11 mouse cellular contexts compared by ENCODE assay signal in genomic region chr6:66401868-66402440, GRCm38 (mm10).
DNase-seq lines count a peak whose midpoint lies in the region; ATAC-seq lines count a peak whose summit lies in the region.
"Had no signal": no experiment of that assay in that cellular context is flagged by ENCODE, and none has a peak within 500 bp of the region (broad histone marks: within the 10 kb centered on the region; RNA-seq: fewer than 3 reads in every experiment).

No protein-coding gene starts in this region.

- no peak for ATAC-seq in heart, embryonic 11.5 days (replicated peaks; ENCODE audit: insufficient number of reproducible peaks, low FRiP score, low TSS enrichment)
- ATAC-seq in forebrain, embryonic 12.5 days (ENCODE audit: low FRiP score) = peak; percentile 21; the same call in 1 of the 2 replicates
- ATAC-seq in midbrain, embryonic 12.5 days (ENCODE audit: low FRiP score, low read depth) = no peak
- no peak for ATAC-seq in inflammation-experienced regulatory T-cells, adult 6 months

- no peak for DNase-seq in heart, postnatal 25 days (ENCODE audit: low spot score)
- peak; percentile 8 for DNase-seq in ES-CJ7 (ENCODE audit: low read depth, low spot score)
- DNase-seq in spleen, adult 18-20 months = no peak
- no peak for DNase-seq in urinary bladder, adult 2 months (ENCODE audit: low spot score)
- DNase-seq: cerebellum, adult 18-20 months; kidney, adult 18-20 months had no signal

- H3K27ac ChIP-seq in heart, embryonic 11.5 days (ENCODE audit: low read depth, low read length) = no peak overlapping the region
- peak overlapping the region; percentile 53; the same call in 1 of the 2 replicates for H3K27ac ChIP-seq in forebrain, embryonic 12.5 days
- peak overlapping the region; percentile 39; the same call in 1 of the 2 replicates for H3K27ac ChIP-seq in midbrain, embryonic 12.5 days (replicated peaks)
- H3K27ac ChIP-seq: stomach, postnatal 0 days had no signal

- no peaks in the 10 kb centered on the region for H3K36me3 ChIP-seq in heart, embryonic 11.5 days (ENCODE audit: control insufficient read depth, insufficient read depth, low read length)
- H3K36me3 ChIP-seq in forebrain, embryonic 12.5 days (replicated peaks) = no peaks in the 10 kb centered on the region
- no peaks in the 10 kb centered on the region for H3K36me3 ChIP-seq in midbrain, embryonic 12.5 days

- H3K27me3 ChIP-seq in heart, embryonic 11.5 days (ENCODE audit: control insufficient read depth, insufficient read depth, low read length) = no peaks in the 10 kb centered on the region
- no peaks in the 10 kb centered on the region for H3K27me3 ChIP-seq in forebrain, embryonic 12.5 days
- no peaks in the 10 kb centered on the region for H3K27me3 ChIP-seq in midbrain, embryonic 12.5 days

- H3K9me3 ChIP-seq in heart, embryonic 11.5 days (replicated peaks; ENCODE audit: control insufficient read depth, low read length) = no peaks in the 10 kb centered on the region
- no peaks in the 10 kb centered on the region for H3K9me3 ChIP-seq in forebrain, embryonic 12.5 days
- H3K9me3 ChIP-seq in midbrain, embryonic 12.5 days = no peaks in the 10 kb centered on the region

- WGBS in heart, embryonic 11.5 days (ENCODE audit: insufficient replicate concordance) = 46% methylated on average over 5 of the region's 5 CpGs
- 17% methylated on average over 5 of the region's 5 CpGs for WGBS in forebrain, embryonic 12.5 days
- WGBS in midbrain, embryonic 12.5 days = 29% methylated on average over 5 of the region's 5 CpGs

- peak overlapping the region; percentile 29 for H3K4me2 ChIP-seq in heart, embryonic 11.5 days
- H3K4me2 ChIP-seq in forebrain, embryonic 12.5 days = no peak overlapping the region
- no peak overlapping the region for H3K4me2 ChIP-seq in midbrain, embryonic 12.5 days (replicated peaks)

- peaks cover 4% of the 10 kb centered on the region; the same call in 1 of the 2 replicates for H3K4me1 ChIP-seq in heart, embryonic 11.5 days (ENCODE audit: control insufficient read depth, insufficient read depth, low read length)
- H3K4me1 ChIP-seq in forebrain, embryonic 12.5 days = peaks cover 25% of the 10 kb centered on the region
- H3K4me1 ChIP-seq in midbrain, embryonic 12.5 days = peaks cover 11% of the 10 kb centered on the region

- H3K4me3 ChIP-seq in heart, embryonic 11.5 days (ENCODE audit: low read depth, low read length) = no peak overlapping the region
- H3K4me3 ChIP-seq in forebrain, embryonic 12.5 days (replicated peaks) = no peak overlapping the region
- no peak overlapping the region for H3K4me3 ChIP-seq in midbrain, embryonic 12.5 days

- H3K9ac ChIP-seq in heart, embryonic 11.5 days (ENCODE audit: low read depth, low read length) = no peak overlapping the region
- H3K9ac ChIP-seq in forebrain, embryonic 12.5 days = no peak overlapping the region
- H3K9ac ChIP-seq in midbrain, embryonic 12.5 days (replicated peaks) = no peak overlapping the region

- intact Hi-C loops in heart, postnatal 25 days (cut with DNase I) = no loop called here
